Mouse (Mus musculus) C2C12 (cell line): ENCODE measurements around the gene Nop2. TPM values are rescaled to one million over a fixed set of nuclear protein-coding genes. Genes with fewer than 3 reads are reported as not detected.

ENCODE experiments used
- H3K27me3 ChIP-seq: one replicate; pipeline ENCODE4 v1.6.1; 2011; ENCODE audit not compliant: control insufficient read depth, insufficient read depth, insufficient read length
- H3K36me3 ChIP-seq: one replicate; pipeline ENCODE4 v1.6.1; 2011; ENCODE audit not compliant: control insufficient read depth, insufficient read depth
- H3K4me3 ChIP-seq: one replicate; pipeline ENCODE4 v1.5.1; 2011; ENCODE audit warnings: mild to moderate bottlenecking, control low read depth; ENCODE audit not compliant: poor library complexity, insufficient read depth, severe bottlenecking
- H3K79me2 ChIP-seq: one replicate; pipeline ENCODE4 v1.6.1; 2011; ENCODE audit not compliant: control insufficient read depth, insufficient read depth
- H3K79me3 ChIP-seq: one replicate; pipeline ENCODE4 v1.6.1; 2011; ENCODE audit warnings: low read depth, control low read depth
- H3ac ChIP-seq: one replicate; pipeline ENCODE3; 2011; ENCODE audit warnings: low read depth; ENCODE audit not compliant: control insufficient read depth, insufficient read length
- CEBPB ChIP-seq: IDR thresholded peaks from one replicate; pipeline ENCODE4 v1.6.1; 2011; ENCODE audit warnings: low read depth, mild to moderate bottlenecking, control low read depth, moderate library complexity
- CTCF ChIP-seq: IDR thresholded peaks from one replicate; pipeline ENCODE4 v1.5.1; 2011; ENCODE audit not compliant: control insufficient read depth, insufficient read depth, insufficient read length
- FOSL1 ChIP-seq: IDR thresholded peaks from one replicate; pipeline ENCODE4 v1.8.0; 2011; ENCODE audit warnings: mild to moderate bottlenecking, low read length; ENCODE audit not compliant: poor library complexity, insufficient read depth, severe bottlenecking
- MAX ChIP-seq: IDR thresholded peaks from one replicate; pipeline ENCODE4 v1.6.1; 2011; ENCODE audit warnings: mild to moderate bottlenecking, control low read depth
- MYOD1 ChIP-seq: IDR thresholded peaks from one replicate; pipeline ENCODE4 v1.6.1; 2011; ENCODE audit warnings: low read depth; ENCODE audit not compliant: control insufficient read depth, insufficient read length
- MYOG ChIP-seq: IDR thresholded peaks from one replicate; pipeline ENCODE4 v1.6.1; 2011; ENCODE audit not compliant: control insufficient read depth, insufficient read length; ENCODE audit errors: extremely low read depth
- USF1 ChIP-seq: IDR thresholded peaks from one replicate; pipeline ENCODE4 v1.6.1; 2011; ENCODE audit warnings: low read depth, mild to moderate bottlenecking, control low read depth, moderate library complexity
- polyA plus RNA-seq: library from polyadenylated mRNA; unstranded; fragments of >200 nt; fragmentation: generic; extraction: Trizol; gene quantifications from one replicate; pipeline ENCODE4 v1.2.1, GENCODE M21; 2012; ENCODE audit warnings: missing spikeins

Nop2 gene
- polyA plus RNA-seq, 1 experiment: 132 TPM

DNA sequence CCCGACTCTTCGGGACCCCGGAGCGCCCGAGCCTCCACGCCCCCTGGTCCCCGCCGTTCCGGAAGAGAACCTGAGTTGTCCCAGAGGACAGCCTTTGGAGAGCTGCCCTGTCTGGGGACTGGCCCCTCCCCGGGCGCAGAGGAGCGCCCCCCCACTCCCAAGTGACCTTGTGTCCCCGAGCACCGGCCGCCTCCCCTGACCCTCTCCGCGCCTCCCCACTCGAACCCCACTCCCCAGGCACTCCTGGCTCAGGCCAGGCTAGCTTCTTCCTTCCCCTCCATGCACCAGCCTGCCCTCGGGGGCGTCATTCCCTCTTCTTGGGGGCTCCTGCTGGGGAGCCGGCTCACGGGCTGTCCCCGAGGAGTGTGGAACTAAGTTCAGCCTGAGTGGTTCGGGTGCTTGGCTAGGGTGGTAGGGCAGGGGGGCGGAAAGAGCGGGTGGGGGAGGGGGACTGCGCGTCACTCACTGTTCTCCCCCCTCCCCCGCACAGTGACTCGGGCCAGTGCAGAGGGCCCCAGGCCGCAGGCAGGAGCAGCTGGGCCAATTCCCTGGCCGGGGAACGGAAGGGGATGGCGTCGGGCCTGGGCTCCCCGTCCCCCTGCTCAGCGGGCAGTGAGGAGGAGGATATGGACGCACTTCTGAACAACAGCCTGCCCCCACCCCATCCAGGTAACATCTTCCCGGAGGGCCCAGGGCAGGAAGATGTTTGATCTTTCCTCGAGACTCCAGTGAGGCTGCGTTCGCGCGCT is 34.9 kb upstream of the Nop2 start:
- Histone ChIP-seq H3K4me3 (peak overlapping the region; percentile 92), H3K79me2 (peaks cover 55% of the 10 kb centered on the region), H3K36me3 (peaks cover 33% of the 10 kb centered on the region), H3K79me3 (peaks cover 47% of the 10 kb centered on the region), H3K27me3 (no peaks in the 10 kb centered on the region), H3ac (peak overlapping the region; percentile 83)
- TF ChIP-seq CEBPB: no peak
- TF ChIP-seq MYOD1: no peak
- no peak for TF ChIP-seq MYOG
- no peak for TF ChIP-seq FOSL1
- TF ChIP-seq MAX: no peak
- no peak for TF ChIP-seq USF1
- no peak for TF ChIP-seq CTCF

DNA sequence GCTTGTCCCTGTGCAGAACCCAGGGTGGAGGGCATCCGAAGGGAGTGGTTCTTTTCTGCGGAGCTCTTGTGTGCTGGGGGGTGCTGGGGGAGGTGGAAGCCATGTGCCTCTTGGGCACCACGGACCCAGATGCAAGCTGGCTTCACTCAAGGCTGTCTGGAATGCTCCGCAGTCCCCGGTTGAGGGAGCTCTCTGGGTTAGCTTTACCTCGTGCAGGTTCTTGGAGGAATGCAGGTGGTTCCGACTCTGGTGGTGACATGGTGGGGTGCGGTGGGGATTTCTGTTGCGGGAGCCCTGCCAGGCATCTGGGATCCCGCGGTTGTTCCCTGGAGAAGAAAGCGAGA is 34.4 kb upstream of the Nop2 start:
- TF ChIP-seq CEBPB: no peak
- no peak for TF ChIP-seq MYOD1
- peaks cover 47% of the 10 kb centered on the region for H3K79me3 ChIP-seq
- H3ac ChIP-seq: peak overlapping the region; percentile 83
- no peaks in the 10 kb centered on the region for H3K27me3 ChIP-seq
- peak overlapping the region; percentile 92 for H3K4me3 ChIP-seq
- H3K79me2 ChIP-seq: peaks cover 60% of the 10 kb centered on the region
- H3K36me3 ChIP-seq: peaks cover 38% of the 10 kb centered on the region

DNA sequence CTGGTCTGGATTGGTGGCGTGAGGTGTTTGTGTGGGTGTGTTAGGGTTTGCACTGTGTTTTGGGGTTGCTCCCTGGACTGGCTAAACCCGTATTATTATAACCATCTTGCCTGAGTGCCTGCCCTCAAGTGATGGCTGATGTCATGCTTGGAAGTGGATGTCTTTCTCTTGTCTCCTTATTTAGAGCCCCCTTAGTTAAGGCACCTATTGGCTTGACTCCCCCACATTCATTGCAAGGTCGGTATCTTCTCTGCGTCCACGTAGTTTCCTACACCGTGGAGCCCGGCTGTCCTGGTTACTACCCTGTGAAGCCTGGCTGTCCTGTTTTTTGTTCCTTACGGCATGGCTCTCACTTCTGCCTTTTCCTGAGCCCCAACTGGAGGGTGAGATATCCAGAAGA is 33.8 kb upstream of the Nop2 start:
- H3K36me3 ChIP-seq: peaks cover 45% of the 10 kb centered on the region

DNA sequence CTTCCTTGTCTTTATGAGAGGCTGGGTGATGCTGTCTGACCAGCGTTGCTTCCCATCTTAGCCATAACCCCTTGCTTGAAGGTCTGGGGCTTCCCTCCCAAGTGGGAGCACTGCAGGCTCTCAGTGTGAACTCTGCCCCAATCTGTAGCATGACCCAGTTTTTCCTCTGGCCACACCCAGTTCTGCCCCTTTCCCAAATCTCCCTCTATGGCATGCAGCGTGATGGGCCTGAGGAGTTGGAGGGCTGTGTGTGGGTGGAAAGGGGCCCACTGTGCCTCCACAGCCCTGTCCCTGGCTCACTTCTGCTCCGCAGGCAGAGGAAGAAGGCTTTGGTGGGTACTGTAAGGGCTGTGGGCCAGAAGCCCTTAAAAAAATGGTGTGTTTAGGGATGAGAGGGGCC is 33.2 kb upstream of the Nop2 start:
- Histone ChIP-seq H3K4me3 (peak overlapping the region; percentile 92), H3ac (peak overlapping the region; percentile 36), H3K27me3 (no peaks in the 10 kb centered on the region), H3K36me3 (peaks cover 48% of the 10 kb centered on the region), H3K79me3 (peaks cover 47% of the 10 kb centered on the region), H3K79me2 (peaks cover 70% of the 10 kb centered on the region)
- no peak for TF ChIP-seq CTCF

More for the DNA sequence above, 33.8 kb upstream of the Nop2 start:
- H3K27me3 ChIP-seq: no peaks in the 10 kb centered on the region
- peaks cover 67% of the 10 kb centered on the region for H3K79me2 ChIP-seq
- TF ChIP-seq FOSL1 (no peak), MYOD1 (no peak), CEBPB (no peak), USF1 (no peak), CTCF (no peak), MAX (no peak), MYOG (no peak)
- peak overlapping the region; percentile 92 for H3K4me3 ChIP-seq
- peaks cover 47% of the 10 kb centered on the region for H3K79me3 ChIP-seq
- peak overlapping the region; percentile 83 for H3ac ChIP-seq

DNA sequence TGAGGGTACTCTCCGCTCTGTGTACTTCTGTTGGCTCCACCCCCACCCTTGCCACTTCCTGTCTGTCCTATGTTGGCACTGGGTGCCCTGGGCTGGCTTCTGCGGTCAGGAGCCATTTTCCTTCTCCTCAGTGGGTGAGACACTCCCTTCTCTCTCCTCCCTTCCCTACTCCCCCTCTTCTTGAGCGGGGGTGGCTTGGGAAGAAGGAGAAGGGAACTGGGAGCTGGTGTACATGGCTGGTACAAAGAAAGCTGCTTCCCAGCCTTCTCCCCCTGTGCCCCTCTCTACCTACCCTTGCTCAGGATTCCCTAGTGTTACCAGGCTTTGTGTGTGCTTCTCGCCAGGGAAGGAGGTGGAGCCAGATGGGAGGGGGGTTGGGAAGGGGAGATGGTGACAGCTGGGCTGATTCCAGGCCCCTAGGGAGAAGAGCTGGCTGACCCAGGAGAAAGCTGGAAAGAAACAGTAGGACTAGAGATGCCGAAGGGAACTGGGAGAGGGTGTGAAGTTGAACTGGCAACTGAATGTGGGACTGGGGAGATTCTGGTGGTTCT is 32.2 kb upstream of the Nop2 start:
- TF ChIP-seq MYOD1: peak; percentile 43
- TF ChIP-seq MAX: no peak
- no peak for TF ChIP-seq MYOG
- TF ChIP-seq CTCF: no peak
- H3K36me3 ChIP-seq: peaks cover 56% of the 10 kb centered on the region
- peak overlapping the region; percentile 92 for H3K4me3 ChIP-seq
- H3K79me2 ChIP-seq: peaks cover 77% of the 10 kb centered on the region
- peaks cover 50% of the 10 kb centered on the region for H3K79me3 ChIP-seq
- peak overlapping the region; percentile 46 for H3ac ChIP-seq
- H3K27me3 ChIP-seq: no peaks in the 10 kb centered on the region

DNA sequence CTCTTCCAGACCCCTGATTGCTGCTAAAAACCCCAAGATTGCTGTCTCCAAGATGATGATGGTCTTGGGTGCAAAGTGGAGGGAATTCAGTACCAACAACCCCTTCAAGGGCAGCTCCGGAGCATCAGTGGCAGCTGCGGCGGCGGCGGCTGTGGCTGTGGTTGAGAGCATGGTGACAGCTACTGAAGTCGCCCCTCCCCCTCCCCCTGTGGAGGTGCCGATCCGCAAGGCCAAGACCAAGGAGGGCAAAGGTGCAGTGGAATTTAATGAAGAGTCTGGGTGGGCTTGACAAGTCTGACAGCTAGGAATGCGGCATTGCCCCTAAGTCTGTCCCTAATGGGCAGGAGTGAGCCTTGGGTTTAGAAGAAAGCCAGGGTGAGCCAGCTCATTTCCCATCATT is 30.3 kb upstream of the Nop2 start:
- peaks cover 74% of the 10 kb centered on the region for H3K36me3 ChIP-seq

DNA sequence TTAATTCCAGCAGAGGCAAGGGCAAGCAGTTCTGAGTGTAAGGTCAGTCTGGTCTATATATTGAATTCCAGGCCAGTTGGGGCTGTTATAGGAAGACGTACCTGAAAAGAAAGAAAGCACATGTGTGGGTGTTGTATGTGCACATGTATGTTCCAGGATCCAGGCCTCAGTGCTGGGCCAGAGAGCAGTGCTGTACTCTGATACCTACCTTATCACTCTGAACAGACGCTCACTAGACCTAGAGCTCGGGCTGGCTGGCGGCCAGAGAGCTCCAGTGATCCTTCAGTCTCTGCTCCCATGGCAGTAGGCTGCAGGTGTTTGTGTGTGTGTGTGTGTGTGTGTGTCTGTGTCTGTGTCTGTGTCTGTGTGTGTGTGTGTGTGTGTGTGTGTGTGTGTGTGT is 27.5 kb upstream of the Nop2 start:
- Histone ChIP-seq H3K36me3 (peaks cover 93% of the 10 kb centered on the region), H3K27me3 (no peaks in the 10 kb centered on the region), H3K79me2 (peaks cover 48% of the 10 kb centered on the region), H3K4me3 (no peak overlapping the region), H3K79me3 (peaks cover 30% of the 10 kb centered on the region), H3ac (no peak overlapping the region)
- TF ChIP-seq MYOD1 (no peak), MAX (no peak), FOSL1 (no peak), CTCF (no peak), MYOG (no peak), CEBPB (no peak), USF1 (no peak)

More for the DNA sequence above, 30.3 kb upstream of the Nop2 start:
- no peaks in the 10 kb centered on the region for H3K27me3 ChIP-seq
- TF ChIP-seq MYOD1 (no peak), FOSL1 (no peak), USF1 (no peak), MYOG (no peak), CEBPB (no peak), MAX (no peak)
- no peak overlapping the region for H3ac ChIP-seq
- H3K79me2 ChIP-seq: peaks cover 76% of the 10 kb centered on the region
- H3K4me3 ChIP-seq: no peak overlapping the region
- H3K79me3 ChIP-seq: peaks cover 50% of the 10 kb centered on the region
